In genomic region chr1:136160930-136161329, GRCm38 (mm10) we compare ENCODE assay signal across 36 mouse cellular contexts. TPM values are rescaled to one million over a fixed set of nuclear protein-coding genes. Genes with fewer than 3 reads are reported as not detected.
"Had no signal": no experiment of that assay in that cellular context is flagged by ENCODE, and none has a peak within 500 bp of the region (broad histone marks: within the 10 kb centered on the region; RNA-seq: fewer than 3 reads in every experiment).

No protein-coding gene starts in this region.

- H3K27ac ChIP-seq: embryonic facial prominence, embryonic 10.5 days; embryonic facial prominence, embryonic 12.5 days; embryonic facial prominence, embryonic 13.5 days; embryonic facial prominence, embryonic 15.5 days; forebrain, embryonic 10.5 days; forebrain, embryonic 12.5 days; forebrain, embryonic 13.5 days; forebrain, embryonic 15.5 days; gastrocnemius, adult 2 months; heart, adult 2 months had no signal

- ATAC-seq: forebrain, embryonic 13.5 days; forebrain, embryonic 14.5 days; forebrain, embryonic 15.5 days; forebrain, embryonic 16.5 days; forebrain, postnatal 0 days had no signal

- H3K9ac ChIP-seq: embryonic facial prominence, embryonic 12.5 days; embryonic facial prominence, embryonic 13.5 days; embryonic facial prominence, embryonic 15.5 days; forebrain, embryonic 12.5 days; forebrain, embryonic 13.5 days; forebrain, embryonic 15.5 days; forebrain, postnatal 0 days had no signal

- H3K4me3 ChIP-seq: embryonic facial prominence, embryonic 10.5 days; embryonic facial prominence, embryonic 12.5 days; embryonic facial prominence, embryonic 13.5 days; embryonic facial prominence, embryonic 15.5 days; erythroblast, embryonic 14.5 days; forebrain, embryonic 10.5 days; forebrain, embryonic 12.5 days; forebrain, embryonic 13.5 days; forebrain, embryonic 15.5 days; gastrocnemius, adult 2 months; heart, adult 2 months had no signal

- DNase-seq: cerebellum, adult 8-10 months; cerebellum, adult 9-10 months; cerebellum, adult 9-11 months; cerebellum, postnatal 10 days; cerebellum, postnatal 14 days; cerebellum, postnatal 25 days; cerebellum, postnatal 36 days; embryo, embryonic 11 days; forebrain, postnatal 0 days; gastrocnemius, adult 2 months; gastrocnemius, postnatal 10 days; gastrocnemius, postnatal 14 days; gastrocnemius, postnatal 25 days; gastrocnemius, postnatal 36 days; heart, adult 11 months; heart, adult 18-20 months; heart, adult 2 months had no signal

- H3K4me1 ChIP-seq: embryonic facial prominence, embryonic 12.5 days; embryonic facial prominence, embryonic 13.5 days; embryonic facial prominence, embryonic 15.5 days; forebrain, embryonic 15.5 days had no signal

- H3K27me3 ChIP-seq: embryonic facial prominence, embryonic 12.5 days; embryonic facial prominence, embryonic 13.5 days; embryonic facial prominence, embryonic 15.5 days; forebrain, embryonic 12.5 days; forebrain, embryonic 13.5 days; forebrain, embryonic 15.5 days had no signal

- H3K4me2 ChIP-seq: embryonic facial prominence, embryonic 12.5 days; embryonic facial prominence, embryonic 13.5 days; embryonic facial prominence, embryonic 15.5 days; forebrain, embryonic 12.5 days; forebrain, embryonic 13.5 days; forebrain, embryonic 15.5 days had no signal

- H3K9me3 ChIP-seq: embryonic facial prominence, embryonic 10.5 days; embryonic facial prominence, embryonic 12.5 days; embryonic facial prominence, embryonic 13.5 days; embryonic facial prominence, embryonic 15.5 days; forebrain, embryonic 10.5 days; forebrain, embryonic 12.5 days; forebrain, embryonic 13.5 days; forebrain, embryonic 15.5 days had no signal

RNA-seq across cellular contexts. Expression of gene Mroh3, which starts 51.7 kb away (rescaled TPM):
- total RNA-seq: common myeloid progenitor, adult 5-6 weeks; forebrain, postnatal 0 days; gastrocnemius, adult 18-20 months; gastrocnemius, adult 2 months; gastrocnemius, adult 8-10 months; gastrocnemius, postnatal 10 days; gastrocnemius, postnatal 14 days; gastrocnemius, postnatal 25 days; gastrocnemius, postnatal 36 days; gastrocnemius, postnatal 4 days; granulocyte monocyte progenitor cell, adult 5-6 weeks; heart, adult 18-20 months; heart, adult 2 months; heart, adult 8-10 months had no signal
- polyA plus RNA-seq: embryonic facial prominence, embryonic 11.5 days; embryonic facial prominence, embryonic 14.5 days; embryonic facial prominence, embryonic 15.5 days; erythroblast, embryonic 14.5 days; forebrain, embryonic 13.5 days; forebrain, embryonic 14.5 days; forebrain, embryonic 15.5 days; forebrain, postnatal 0 days; heart, adult 2 months had no signal
